Mouse (Mus musculus): ENCODE measurements around the gene Ccdc33. TPM values are rescaled to one million over a fixed set of nuclear protein-coding genes. Genes with fewer than 3 reads are reported as not detected.

Gene Ccdc33
- polyA plus RNA-seq, 1 experiment from 2014 or later, result not detected

DNA sequence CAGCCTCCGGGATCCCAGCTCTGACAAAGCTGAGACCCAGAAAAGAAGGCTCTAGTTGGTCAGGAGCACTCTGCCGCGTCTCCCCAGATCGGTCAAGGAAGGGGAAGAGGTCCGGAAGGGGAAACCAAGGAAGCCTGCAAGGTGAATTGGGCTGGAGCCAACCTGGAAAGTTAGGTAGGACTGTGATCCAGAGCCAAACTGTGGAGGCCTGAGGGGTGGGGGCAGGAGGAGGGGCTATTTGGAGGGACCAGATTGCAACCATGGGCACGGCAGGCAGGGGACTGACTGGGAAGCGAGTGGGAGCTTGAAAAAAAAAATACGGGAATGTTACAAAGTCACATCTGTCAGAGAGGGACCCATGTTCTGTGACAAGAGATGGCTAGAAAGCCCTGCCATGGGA, 10.9 kb upstream of the Ccdc33 start:
- H3K4me1 ChIP-seq (replicated peaks), result no peaks in the 10 kb centered on the region
- H3K4me3 ChIP-seq (replicated peaks), result no peak overlapping the region
- H3K36me3 ChIP-seq, result no peaks in the 10 kb centered on the region
- no peak overlapping the region for H3K4me2 ChIP-seq
- ATAC-seq (ENCODE audit: low read depth) (no peak), DNase-seq (no peak)
- no peaks in the 10 kb centered on the region for H3K9me3 ChIP-seq (replicated peaks)
- WGBS (ENCODE audit: insufficient replicate concordance), result 12% methylated on average over 8 of the region's 8 CpGs
- no peak overlapping the region for H3K27ac ChIP-seq
- peaks cover 58% of the 10 kb centered on the region for H3K27me3 ChIP-seq
- H3K9ac ChIP-seq, result no peak overlapping the region

DNA sequence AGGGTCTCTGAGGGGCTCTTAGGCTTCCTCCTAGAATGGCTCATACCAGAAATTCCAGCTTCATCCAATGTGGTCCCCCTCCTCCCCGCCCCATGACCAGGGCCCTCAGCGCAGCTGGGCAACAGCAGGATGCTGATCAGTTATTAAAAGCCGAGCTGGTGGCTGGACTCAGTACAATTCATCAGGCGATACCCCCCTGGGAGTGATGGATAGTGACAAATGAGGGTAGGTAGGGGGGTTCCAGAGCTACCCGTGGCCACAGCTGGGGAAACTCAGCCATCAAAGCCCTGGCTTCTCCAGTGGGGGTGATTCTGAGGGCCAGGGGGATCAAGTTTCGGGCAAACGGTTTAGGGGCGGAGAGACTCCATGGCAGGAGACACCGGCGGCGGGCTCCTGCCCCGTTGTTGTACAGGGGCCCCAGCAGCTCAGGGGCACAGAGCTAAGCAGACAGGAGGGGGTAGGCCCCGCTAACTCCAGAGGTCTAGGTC, 10.3 kb upstream of the Ccdc33 start:
- Histone ChIP-seq H3K36me3 (no peaks in the 10 kb centered on the region), H3K27me3 (peaks cover 53% of the 10 kb centered on the region), H3K4me3 (replicated peaks) (no peak overlapping the region), H3K4me2 (no peak overlapping the region), H3K27ac (no peak overlapping the region), H3K4me1 (replicated peaks) (no peaks in the 10 kb centered on the region), H3K9ac (no peak overlapping the region), H3K9me3 (replicated peaks) (no peaks in the 10 kb centered on the region)
- DNase-seq, result no peak
- 12% methylated on average over 13 of the region's 13 CpGs for WGBS (ENCODE audit: insufficient replicate concordance)
- ATAC-seq (ENCODE audit: low read depth), result no peak

DNA sequence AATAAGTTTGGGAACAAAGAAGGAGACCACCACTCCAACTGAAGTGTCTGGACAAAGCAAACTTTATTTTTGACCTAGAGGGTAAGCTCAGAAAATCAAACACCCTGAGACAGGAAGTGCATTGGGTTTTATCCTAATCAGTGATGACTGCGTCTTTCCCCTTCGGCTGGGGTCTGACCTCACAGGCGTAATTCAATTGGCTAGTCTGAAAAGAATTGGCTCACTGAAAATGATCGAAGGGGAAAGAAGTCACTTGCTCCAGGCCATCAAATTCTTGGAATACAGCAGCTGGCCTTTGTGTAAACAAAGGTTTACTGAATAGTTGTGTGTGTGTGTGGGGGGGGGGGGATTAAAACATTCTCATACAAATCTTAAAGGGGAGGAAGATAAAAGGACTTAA, 7.2 kb upstream of the Ccdc33 start:
- H3K9me3 ChIP-seq (replicated peaks), result no peaks in the 10 kb centered on the region
- no peak overlapping the region for H3K27ac ChIP-seq
- DNase-seq (no peak), ATAC-seq (ENCODE audit: low read depth) (no peak)
- no peak overlapping the region for H3K9ac ChIP-seq
- peaks cover 29% of the 10 kb centered on the region for H3K27me3 ChIP-seq
- H3K4me1 ChIP-seq (replicated peaks), result no peaks in the 10 kb centered on the region
- H3K36me3 ChIP-seq, result no peaks in the 10 kb centered on the region
- H3K4me3 ChIP-seq (replicated peaks), result no peak overlapping the region
- no peak overlapping the region for H3K4me2 ChIP-seq
- WGBS (ENCODE audit: insufficient replicate concordance), result 34% methylated on average over 4 of the region's 4 CpGs

DNA sequence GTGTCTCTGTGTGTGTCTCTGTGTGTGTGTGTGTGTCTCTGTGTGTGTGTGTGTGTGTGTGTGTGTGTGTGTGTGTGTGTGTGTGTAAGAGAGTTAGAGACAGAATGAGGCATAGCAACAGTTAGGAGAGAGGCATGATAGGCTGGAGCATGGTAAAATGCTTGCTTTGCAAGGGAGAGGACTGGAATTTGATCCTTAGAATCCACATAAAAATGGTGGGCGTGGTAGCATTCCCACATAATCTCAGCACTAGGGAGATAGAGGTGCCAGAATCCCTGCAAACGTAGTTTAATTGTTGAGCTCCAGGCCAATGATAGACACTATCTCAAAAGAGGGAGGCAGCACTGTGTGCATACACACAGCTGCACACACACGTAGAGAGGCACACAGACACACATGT, 6.5 kb upstream of the Ccdc33 start:
- no peak for DNase-seq
- H3K9ac ChIP-seq, result no peak overlapping the region
- no peak overlapping the region for H3K4me3 ChIP-seq (replicated peaks)
- ATAC-seq (ENCODE audit: low read depth), result no peak
- WGBS (ENCODE audit: insufficient replicate concordance), result 39% methylated on average over 3 of the region's 3 CpGs
- H3K9me3 ChIP-seq (replicated peaks), result no peaks in the 10 kb centered on the region
- no peaks in the 10 kb centered on the region for H3K4me1 ChIP-seq (replicated peaks)
- peaks cover 24% of the 10 kb centered on the region for H3K27me3 ChIP-seq
- no peaks in the 10 kb centered on the region for H3K36me3 ChIP-seq
- no peak overlapping the region for H3K27ac ChIP-seq
- no peak overlapping the region for H3K4me2 ChIP-seq

DNA sequence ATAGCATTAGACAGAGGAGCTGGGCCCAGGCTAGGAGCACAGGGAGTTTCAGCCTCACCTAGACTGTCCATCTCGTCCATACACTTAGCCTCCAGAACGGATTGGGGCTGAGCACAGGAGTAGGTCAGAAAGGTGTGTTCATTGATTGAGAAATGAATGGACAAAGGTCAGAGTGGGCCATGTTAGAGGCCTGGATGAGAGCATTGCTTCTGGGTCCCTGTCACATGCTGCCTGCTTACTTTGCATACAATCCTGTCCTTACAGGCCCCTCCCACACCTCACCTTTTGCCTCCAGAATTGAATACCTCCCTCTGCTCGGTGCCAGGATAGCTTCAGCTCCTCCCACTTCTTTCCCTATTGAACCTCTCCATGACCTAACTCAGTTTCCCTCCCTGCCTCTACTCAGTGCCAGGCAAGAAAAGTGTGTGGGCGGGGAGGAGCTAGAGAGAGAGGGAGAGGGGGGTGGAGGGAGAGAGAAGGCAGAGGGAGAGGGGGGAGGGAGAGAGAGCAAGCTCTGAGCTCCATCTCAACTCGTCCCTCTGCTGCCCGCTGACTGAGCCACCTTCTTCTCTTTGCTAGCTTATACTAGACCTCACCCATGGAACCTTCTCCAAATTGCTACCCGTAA, 2.5 kb downstream of the Ccdc33 start:
- Histone ChIP-seq H3K27ac (no peak overlapping the region), H3K4me3 (replicated peaks) (no peak overlapping the region), H3K9me3 (replicated peaks) (no peaks in the 10 kb centered on the region), H3K36me3 (no peaks in the 10 kb centered on the region), H3K9ac (no peak overlapping the region), H3K4me1 (replicated peaks) (peaks cover 11% of the 10 kb centered on the region; the same call in 1 of the 2 replicates), H3K27me3 (peaks cover 70% of the 10 kb centered on the region), H3K4me2 (no peak overlapping the region)
- DNase-seq (no peak), ATAC-seq (ENCODE audit: low read depth) (no peak)
- 24% methylated on average over 7 of the region's 7 CpGs for WGBS (ENCODE audit: insufficient replicate concordance)

DNA sequence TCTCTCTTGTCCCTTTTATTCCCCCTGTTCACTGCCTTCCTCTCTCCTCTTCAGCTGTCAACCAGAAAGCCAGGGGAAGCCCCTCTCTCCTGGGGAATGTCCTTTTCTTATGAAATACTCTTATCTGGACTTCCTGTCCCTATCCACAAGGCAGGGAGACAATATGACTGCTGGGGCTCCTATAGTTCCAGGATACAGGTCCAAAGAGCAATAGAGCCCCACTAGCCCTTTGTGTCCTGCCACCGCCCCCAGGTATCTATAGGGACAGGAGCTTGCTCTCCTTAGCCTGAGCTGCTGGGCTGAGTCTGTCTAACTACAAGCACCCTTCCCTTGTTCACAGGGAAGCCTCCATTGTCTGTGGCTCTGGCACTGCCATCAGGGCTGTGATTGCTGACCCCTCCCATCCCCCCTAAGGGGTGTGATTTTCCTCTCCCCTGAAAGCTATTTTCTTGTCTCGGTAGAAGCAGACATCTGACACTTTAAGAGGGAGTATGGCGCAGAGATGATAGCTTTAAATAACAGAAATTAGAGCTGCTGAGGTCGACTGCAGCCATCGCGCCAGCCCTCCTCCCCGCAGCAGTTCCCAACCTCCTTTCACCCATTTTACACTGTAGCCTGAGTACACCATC, 3.2 kb downstream of the Ccdc33 start:
- Histone ChIP-seq H3K27me3 (peaks cover 76% of the 10 kb centered on the region), H3K36me3 (no peaks in the 10 kb centered on the region), H3K4me2 (no peak overlapping the region), H3K27ac (no peak overlapping the region), H3K4me1 (replicated peaks) (peaks cover 11% of the 10 kb centered on the region; the same call in 1 of the 2 replicates), H3K4me3 (replicated peaks) (no peak overlapping the region), H3K9ac (no peak overlapping the region), H3K9me3 (replicated peaks) (no peaks in the 10 kb centered on the region)
- DNase-seq (no peak), ATAC-seq (ENCODE audit: low read depth) (no peak)
- 17% methylated on average over 7 of the region's 7 CpGs for WGBS (ENCODE audit: insufficient replicate concordance)

DNA sequence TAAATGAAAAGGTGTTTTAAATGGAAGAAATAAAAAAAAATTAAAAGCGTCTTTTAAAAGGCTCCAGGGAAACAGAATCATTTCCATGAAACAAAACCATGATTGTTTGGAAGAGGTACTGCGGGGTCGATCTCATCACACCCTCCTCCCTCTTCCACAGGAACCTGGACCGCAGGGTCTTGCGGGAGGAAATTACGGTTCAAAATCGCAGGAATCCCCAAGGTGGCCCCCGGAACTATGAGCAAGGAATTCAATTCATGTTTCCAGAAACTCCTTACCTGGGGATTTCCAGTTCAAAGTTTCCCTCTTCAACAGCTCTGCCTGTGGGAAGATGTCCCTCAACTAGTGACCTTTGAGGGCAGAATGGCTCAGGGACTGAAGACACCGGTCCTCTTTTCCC, 4.6 kb downstream of the Ccdc33 start:
- Histone ChIP-seq H3K27me3 (peaks cover 77% of the 10 kb centered on the region), H3K27ac (no peak overlapping the region), H3K9me3 (replicated peaks) (no peaks in the 10 kb centered on the region), H3K4me2 (no peak overlapping the region), H3K36me3 (no peaks in the 10 kb centered on the region), H3K9ac (no peak overlapping the region), H3K4me1 (replicated peaks) (peaks cover 11% of the 10 kb centered on the region; the same call in 1 of the 2 replicates), H3K4me3 (replicated peaks) (no peak overlapping the region)
- no peak for ATAC-seq (ENCODE audit: low read depth)
- WGBS (ENCODE audit: insufficient replicate concordance), result 2% methylated on average over 9 of the region's 9 CpGs
- DNase-seq, result no peak

DNA sequence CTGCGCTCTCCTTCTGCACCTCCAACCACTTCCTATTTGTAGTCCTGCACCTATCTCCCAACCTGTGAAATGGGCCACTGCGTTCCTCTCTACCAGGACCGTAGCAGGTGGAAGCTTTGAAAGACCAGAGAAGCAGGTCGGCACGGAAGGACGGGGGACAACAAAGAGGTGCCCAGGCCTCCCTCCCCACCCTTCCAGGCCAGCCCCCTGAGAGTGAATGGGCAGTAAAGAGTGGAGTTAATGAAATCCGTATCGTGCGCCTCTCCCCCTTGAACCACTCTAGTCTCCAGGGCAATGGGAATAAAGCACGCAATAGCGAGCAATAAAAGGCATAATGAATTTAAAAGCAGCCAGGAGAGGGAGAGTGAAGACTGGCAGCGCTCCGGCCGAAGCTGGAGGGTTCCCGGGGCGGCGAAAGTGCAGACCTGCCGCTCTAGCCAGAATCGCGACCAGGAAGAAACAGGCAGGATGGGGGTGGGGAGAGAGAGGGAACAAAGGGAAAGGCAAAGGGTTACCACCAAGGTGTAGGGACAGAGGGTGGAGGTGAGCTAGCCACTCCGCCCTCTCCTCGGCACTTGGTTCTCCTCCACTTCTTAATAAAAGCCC, 5.2 kb downstream of the Ccdc33 start:
- H3K9me3 ChIP-seq (replicated peaks), result no peaks in the 10 kb centered on the region
- H3K4me3 ChIP-seq (replicated peaks), result no peak overlapping the region
- 6% methylated on average over 22 of the region's 22 CpGs for WGBS (ENCODE audit: insufficient replicate concordance)
- no peak overlapping the region for H3K27ac ChIP-seq
- DNase-seq (no peak), ATAC-seq (ENCODE audit: low read depth) (no peak)
- H3K36me3 ChIP-seq, result no peaks in the 10 kb centered on the region
- peaks cover 11% of the 10 kb centered on the region; the same call in 1 of the 2 replicates for H3K4me1 ChIP-seq (replicated peaks)
- peaks cover 77% of the 10 kb centered on the region for H3K27me3 ChIP-seq
- H3K4me2 ChIP-seq, result peak overlapping the region; percentile 25
- H3K9ac ChIP-seq, result no peak overlapping the region

DNA sequence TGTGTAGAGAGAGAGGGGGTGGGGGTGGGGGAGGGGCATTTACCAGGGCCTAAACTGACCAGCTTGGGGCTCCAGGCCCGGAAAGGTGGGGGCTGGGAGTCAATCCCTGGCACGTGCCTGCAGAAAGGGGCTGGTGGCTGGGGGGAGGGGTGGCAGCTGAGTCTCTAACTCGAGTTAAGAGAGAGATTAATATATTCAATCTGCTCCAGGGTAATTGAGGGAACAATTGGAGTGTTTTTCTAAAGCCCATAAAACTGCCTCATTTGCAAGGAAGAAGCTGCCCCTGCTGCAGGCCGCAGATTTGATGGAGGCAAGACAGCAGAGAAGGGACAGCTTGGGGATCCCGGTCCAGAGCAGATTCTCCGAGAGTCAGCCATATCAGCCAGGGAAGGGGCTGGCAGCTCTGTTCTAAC, 5.8 kb downstream of the Ccdc33 start:
- Histone ChIP-seq H3K4me1 (replicated peaks) (peaks cover 11% of the 10 kb centered on the region; the same call in 1 of the 2 replicates), H3K4me2 (peak overlapping the region; percentile 25; the same call in 1 of the 2 replicates), H3K9ac (no peak overlapping the region), H3K4me3 (replicated peaks) (no peak overlapping the region), H3K36me3 (no peaks in the 10 kb centered on the region), H3K9me3 (replicated peaks) (no peaks in the 10 kb centered on the region), H3K27ac (no peak overlapping the region), H3K27me3 (peaks cover 72% of the 10 kb centered on the region)
- WGBS (ENCODE audit: insufficient replicate concordance), result 10% methylated on average over 6 of the region's 6 CpGs
- no peak for ATAC-seq (ENCODE audit: low read depth)
- DNase-seq, result no peak

DNA sequence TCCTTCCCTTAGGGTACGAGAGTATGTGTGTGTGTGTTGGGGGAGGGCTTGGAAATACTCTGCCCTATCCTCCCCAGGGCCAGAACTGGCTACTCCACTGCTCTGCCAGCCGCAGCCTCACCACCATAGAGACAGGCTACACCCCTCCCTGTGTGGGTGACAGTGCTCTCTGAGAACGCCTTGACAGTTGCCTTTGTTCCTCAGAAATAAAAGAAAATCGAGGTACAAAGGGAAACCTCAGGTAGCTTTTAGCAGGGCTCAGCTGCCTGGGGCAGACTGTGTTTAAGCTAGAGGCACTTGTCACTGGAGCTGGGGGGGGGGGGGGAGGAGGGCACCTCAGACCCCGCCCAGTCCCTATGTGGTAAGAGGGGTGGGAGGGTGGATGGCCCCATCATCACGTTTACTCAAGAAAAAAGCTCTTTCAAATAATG, 6.3 kb downstream of the Ccdc33 start:
- no peak for ATAC-seq (ENCODE audit: low read depth)
- Histone ChIP-seq H3K27ac (no peak overlapping the region), H3K9ac (no peak overlapping the region), H3K36me3 (no peaks in the 10 kb centered on the region), H3K27me3 (peaks cover 67% of the 10 kb centered on the region), H3K4me3 (replicated peaks) (no peak overlapping the region), H3K4me1 (replicated peaks) (peaks cover 11% of the 10 kb centered on the region; the same call in 1 of the 2 replicates), H3K9me3 (replicated peaks) (no peaks in the 10 kb centered on the region), H3K4me2 (no peak overlapping the region)
- DNase-seq, result no peak
- 17% methylated on average over 6 of the region's 6 CpGs for WGBS (ENCODE audit: insufficient replicate concordance)

DNA sequence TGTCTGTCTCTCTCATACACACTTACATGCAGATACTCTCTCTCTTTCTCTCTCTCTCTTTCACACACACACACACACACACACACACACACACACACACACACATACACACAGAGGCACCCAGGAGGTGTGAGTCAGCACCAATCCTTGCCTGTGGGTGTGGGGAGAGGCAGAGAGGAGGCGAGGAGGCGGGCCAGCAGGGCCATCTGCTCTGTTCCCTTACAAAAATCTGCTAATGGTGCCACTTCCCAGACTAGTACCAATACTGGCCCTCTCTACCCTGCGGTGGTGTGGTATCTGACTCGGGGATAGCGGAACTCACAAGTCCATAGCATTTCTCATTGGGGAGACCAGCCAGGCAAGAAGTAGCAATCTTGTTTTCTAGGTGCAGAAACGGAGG, 7.2 kb downstream of the Ccdc33 start:
- no peaks in the 10 kb centered on the region for H3K9me3 ChIP-seq (replicated peaks)
- no peaks in the 10 kb centered on the region for H3K36me3 ChIP-seq
- 41% methylated on average over 6 of the region's 6 CpGs for WGBS (ENCODE audit: insufficient replicate concordance)
- H3K27ac ChIP-seq, result no peak overlapping the region
- H3K4me1 ChIP-seq (replicated peaks), result peaks cover 11% of the 10 kb centered on the region; the same call in 1 of the 2 replicates
- H3K9ac ChIP-seq, result no peak overlapping the region
- H3K4me2 ChIP-seq, result no peak overlapping the region
- H3K4me3 ChIP-seq (replicated peaks), result no peak overlapping the region
- DNase-seq (no peak), ATAC-seq (ENCODE audit: low read depth) (no peak)
- peaks cover 59% of the 10 kb centered on the region for H3K27me3 ChIP-seq
